Mouse (Mus musculus): Measurements from ENCODE around the gene Sla2. TPM values are rescaled to one million over a fixed set of nuclear protein-coding genes. Genes with fewer than 3 reads are reported as not detected.
"Not testable (repeated sequence)": the region's sequence is repeated elsewhere in the genome, so short reads cannot be mapped to it uniquely, and the experiment has no call there.

Gene Sla2
- polyA plus RNA-seq, 1 experiment from 2014 or later = 0.23 TPM

- peak overlapping the region; percentile 90; the same call in 1 of the 2 replicates for H3K9ac ChIP-seq (ENCODE audit: low read depth, low read length)
- peak overlapping the region; percentile 96 for H3K27ac ChIP-seq (ENCODE audit: low read depth, low read length)
- WGBS = 4% methylated on average over 20 of the region's 20 CpGs
- ATAC-seq (ENCODE audit: low FRiP score, low TSS enrichment) = no peak
- no peaks in the 10 kb centered on the region for H3K9me3 ChIP-seq (ENCODE audit: control insufficient read depth, low read length)
- H3K4me3 ChIP-seq (ENCODE audit: low read length) = peak overlapping the region; percentile 77
- no peaks in the 10 kb centered on the region for H3K27me3 ChIP-seq (ENCODE audit: control insufficient read depth, insufficient read depth, low read length)
- peaks cover 50% of the 10 kb centered on the region for H3K4me1 ChIP-seq (ENCODE audit: control insufficient read depth, insufficient read depth, low read length)
- peak overlapping the region; percentile 64 for H3K4me2 ChIP-seq (replicated peaks; ENCODE audit: low read depth, low read length)
- H3K36me3 ChIP-seq (ENCODE audit: control insufficient read depth, insufficient read depth, low read length) = peaks cover 32% of the 10 kb centered on the region
Observed at GRCm38 (mm10) chr2:156841841-156842706, 44.9 kb downstream of the Sla2 start.

GRCm38 (mm10) chr2:156841028-156841840 is 45.8 kb downstream of the Sla2 start:
- Histone ChIP-seq H3K9me3 (ENCODE audit: control insufficient read depth, low read length) (no peaks in the 10 kb centered on the region), H3K4me2 (replicated peaks; ENCODE audit: low read depth, low read length) (peak overlapping the region; percentile 64), H3K36me3 (ENCODE audit: control insufficient read depth, insufficient read depth, low read length) (peaks cover 32% of the 10 kb centered on the region), H3K4me1 (ENCODE audit: control insufficient read depth, insufficient read depth, low read length) (peaks cover 50% of the 10 kb centered on the region), H3K9ac (ENCODE audit: low read depth, low read length) (peak overlapping the region; percentile 90), H3K27ac (ENCODE audit: low read depth, low read length) (peak overlapping the region; percentile 96), H3K27me3 (ENCODE audit: control insufficient read depth, insufficient read depth, low read length) (no peaks in the 10 kb centered on the region), H3K4me3 (ENCODE audit: low read length) (peak overlapping the region; percentile 77)
- peak; percentile 67 for ATAC-seq (ENCODE audit: low FRiP score, low TSS enrichment)
- under 1% methylated on average over 41 of the region's 42 CpGs for WGBS

- Histone ChIP-seq H3K27ac (ENCODE audit: low read depth, low read length) (peak overlapping the region; percentile 96), H3K4me2 (replicated peaks; ENCODE audit: low read depth, low read length) (peak overlapping the region; percentile 64), H3K27me3 (ENCODE audit: control insufficient read depth, insufficient read depth, low read length) (no peaks in the 10 kb centered on the region), H3K4me3 (ENCODE audit: low read length) (peak overlapping the region; percentile 77), H3K36me3 (ENCODE audit: control insufficient read depth, insufficient read depth, low read length) (peaks cover 31% of the 10 kb centered on the region), H3K9me3 (ENCODE audit: control insufficient read depth, low read length) (no peaks in the 10 kb centered on the region), H3K9ac (ENCODE audit: low read depth, low read length) (peak overlapping the region; percentile 90), H3K4me1 (ENCODE audit: control insufficient read depth, insufficient read depth, low read length) (peaks cover 49% of the 10 kb centered on the region)
- ATAC-seq (ENCODE audit: low FRiP score, low TSS enrichment) = peak; percentile 26
- WGBS = under 1% methylated on average over 69 of the region's 79 CpGs
Observed at GRCm38 (mm10) chr2:156840301-156841027, 46.5 kb downstream of the Sla2 start.

- 2% methylated on average over 59 of the region's 61 CpGs for WGBS
- peaks cover 40% of the 10 kb centered on the region for H3K4me1 ChIP-seq (ENCODE audit: control insufficient read depth, insufficient read depth, low read length)
Observed at GRCm38 (mm10) chr2:156839319-156840191, 47.4 kb downstream of the Sla2 start, which contains the start of gene Tgif2. TSS of gene Tgif2 (plus strand) at chr2:156840007.

GRCm38 (mm10) chr2:156838839-156839238 is 48.2 kb downstream of the Sla2 start:
- H3K27ac ChIP-seq (ENCODE audit: low read depth, low read length) = peak overlapping the region; percentile 96; the same call in 1 of the 2 replicates
- peaks cover 33% of the 10 kb centered on the region for H3K36me3 ChIP-seq (ENCODE audit: control insufficient read depth, insufficient read depth, low read length)
- 61% methylated on average over 6 of the region's 6 CpGs for WGBS
- H3K4me1 ChIP-seq (ENCODE audit: control insufficient read depth, insufficient read depth, low read length) = peaks cover 35% of the 10 kb centered on the region
- H3K9me3 ChIP-seq (ENCODE audit: control insufficient read depth, low read length) = peaks cover 2% of the 10 kb centered on the region; the same call in 1 of the 2 replicates
- H3K27me3 ChIP-seq (ENCODE audit: control insufficient read depth, insufficient read depth, low read length) = no peaks in the 10 kb centered on the region
- peak overlapping the region; percentile 64 for H3K4me2 ChIP-seq (replicated peaks; ENCODE audit: low read depth, low read length)
- H3K9ac ChIP-seq (ENCODE audit: low read depth, low read length) = peak overlapping the region; percentile 90; the same call in 1 of the 2 replicates
- H3K4me3 ChIP-seq (ENCODE audit: low read length) = peak overlapping the region; percentile 77
- ATAC-seq (ENCODE audit: low FRiP score, low TSS enrichment) = no peak

More at GRCm38 (mm10) chr2:156839319-156840191, 47.4 kb downstream of the Sla2 start, which contains the start of gene Tgif2:
- peak; percentile 90 for ATAC-seq (ENCODE audit: low FRiP score, low TSS enrichment)
- Histone ChIP-seq H3K27ac (ENCODE audit: low read depth, low read length) (peak within 1 kb of the TSS; percentile 96), H3K4me2 (replicated peaks; ENCODE audit: low read depth, low read length) (peak within 1 kb of the TSS; percentile 64), H3K4me3 (ENCODE audit: low read length) (peak within 1 kb of the TSS; percentile 77), H3K9ac (ENCODE audit: low read depth, low read length) (peak within 1 kb of the TSS; percentile 90), H3K9me3 (ENCODE audit: control insufficient read depth, low read length) (no peaks in the 10 kb centered on the region), H3K36me3 (ENCODE audit: control insufficient read depth, insufficient read depth, low read length) (peaks cover 29% of the 10 kb centered on the region), H3K27me3 (ENCODE audit: control insufficient read depth, insufficient read depth, low read length) (no peaks in the 10 kb centered on the region)

- H3K27me3 ChIP-seq (ENCODE audit: control insufficient read depth, insufficient read depth, low read length) = no peaks in the 10 kb centered on the region
- H3K36me3 ChIP-seq (ENCODE audit: control insufficient read depth, insufficient read depth, low read length) = peaks cover 68% of the 10 kb centered on the region
Observed at GRCm38 (mm10) chr2:156834336-156834735, 52.7 kb downstream of the Sla2 start.

GRCm38 (mm10) chr2:156825128-156825527 is 61.9 kb downstream of the Sla2 start:
- not testable (repeated sequence) for H3K4me3 ChIP-seq (ENCODE audit: low read length); H3K27ac ChIP-seq (ENCODE audit: low read depth, low read length); H3K27me3 ChIP-seq (ENCODE audit: control insufficient read depth, insufficient read depth, low read length); H3K9me3 ChIP-seq (ENCODE audit: control insufficient read depth, low read length); ATAC-seq (ENCODE audit: low FRiP score, low TSS enrichment); H3K36me3 ChIP-seq (ENCODE audit: control insufficient read depth, insufficient read depth, low read length); H3K4me1 ChIP-seq (ENCODE audit: control insufficient read depth, insufficient read depth, low read length); H3K4me2 ChIP-seq (replicated peaks; ENCODE audit: low read depth, low read length); H3K9ac ChIP-seq (ENCODE audit: low read depth, low read length)
- 85% methylated on average over 6 of the region's 6 CpGs for WGBS

More at GRCm38 (mm10) chr2:156834336-156834735, 52.7 kb downstream of the Sla2 start:
- H3K4me1 ChIP-seq (ENCODE audit: control insufficient read depth, insufficient read depth, low read length) = peaks cover 12% of the 10 kb centered on the region; the same call in 1 of the 2 replicates
- no peak overlapping the region for H3K27ac ChIP-seq (ENCODE audit: low read depth, low read length)
- no peak overlapping the region for H3K4me3 ChIP-seq (ENCODE audit: low read length)
- peaks cover 32% of the 10 kb centered on the region for H3K9me3 ChIP-seq (ENCODE audit: control insufficient read depth, low read length)
- over 99% methylated on average over 11 of the region's 11 CpGs for WGBS
- ATAC-seq (ENCODE audit: low FRiP score, low TSS enrichment) = no peak
- no peak overlapping the region for H3K4me2 ChIP-seq (replicated peaks; ENCODE audit: low read depth, low read length)
- H3K9ac ChIP-seq (ENCODE audit: low read depth, low read length) = no peak overlapping the region
